Mouse (Mus musculus) stomach, postnatal 0 days (tissue): ENCODE data around the gene Htr7.
A peak's percentile ranks its signal among the peaks of the same experiment; 100 is the strongest.

Experiments used
- CTCF ChIP-seq: IDR thresholded peaks from 2 replicates; pipeline ENCODE4 v1.5.1; 2016; ENCODE audit warnings: antibody characterized with exemption, low read depth, mild to moderate bottlenecking, moderate library complexity
- EP300 ChIP-seq: optimal IDR thresholded peaks from 2 replicates; pipeline ENCODE3; 2016; ENCODE audit warnings: antibody characterized with exemption

- TF ChIP-seq CTCF (peak; percentile 78), EP300 (no peak)
These were observed 33.5 kb upstream of the Htr7 start for GRCm38 (mm10) chr19:36090781-36091180.
